Mouse (Mus musculus): ENCODE results near the gene Gm20219. TPM values are rescaled to one million over a fixed set of nuclear protein-coding genes. Genes with fewer than 3 reads are reported as not detected.

Gene Gm20219
- polyA plus RNA-seq, 1 experiment from 2014 or later = 1.8 TPM

GRCm38 (mm10) chr17:56583611-56584256 lies 29.5 kb upstream of the Gm20219 start:
- Histone ChIP-seq H3K4me2 (replicated peaks; ENCODE audit: low read depth, low read length) (peak overlapping the region; percentile 90), H3K9ac (replicated peaks; ENCODE audit: low read length) (peak overlapping the region; percentile 94), H3K27me3 (ENCODE audit: insufficient read depth, low read length) (no peaks in the 10 kb centered on the region), H3K27ac (ENCODE audit: low read length) (peak overlapping the region; percentile 92), H3K9me3 (ENCODE audit: low read length) (no peaks in the 10 kb centered on the region), H3K4me1 (ENCODE audit: insufficient read depth, low read length) (peaks cover 42% of the 10 kb centered on the region), H3K4me3 (ENCODE audit: low read length) (peak overlapping the region; percentile 72), H3K36me3 (ENCODE audit: insufficient read depth, low read length) (peaks cover 38% of the 10 kb centered on the region)
- 1% methylated on average over 31 of the region's 33 CpGs for WGBS
- ATAC-seq (ENCODE audit: low FRiP score, low TSS enrichment) = no peak

- peak overlapping the region; percentile 90 for H3K4me2 ChIP-seq (replicated peaks; ENCODE audit: low read depth, low read length)
- no peaks in the 10 kb centered on the region for H3K9me3 ChIP-seq (ENCODE audit: low read length)
- peak overlapping the region; percentile 72 for H3K4me3 ChIP-seq (ENCODE audit: low read length)
- H3K27ac ChIP-seq (ENCODE audit: low read length) = peak overlapping the region; percentile 92; the same call in 1 of the 2 replicates
- no peaks in the 10 kb centered on the region for H3K27me3 ChIP-seq (ENCODE audit: insufficient read depth, low read length)
- peaks cover 39% of the 10 kb centered on the region for H3K36me3 ChIP-seq (ENCODE audit: insufficient read depth, low read length)
- H3K9ac ChIP-seq (replicated peaks; ENCODE audit: low read length) = peak overlapping the region; percentile 94
- peaks cover 42% of the 10 kb centered on the region for H3K4me1 ChIP-seq (ENCODE audit: insufficient read depth, low read length)
- WGBS = 81% methylated on average over 1 of the region's 1 CpGs
- no peak for ATAC-seq (ENCODE audit: low FRiP score, low TSS enrichment)
Observed at GRCm38 (mm10) chr17:56583071-56583470, 28.9 kb upstream of the Gm20219 start.

GRCm38 (mm10) chr17:56572939-56573338 lies 18.8 kb upstream of the Gm20219 start:
- WGBS = 85% methylated on average over 3 of the region's 3 CpGs
- H3K9ac ChIP-seq (replicated peaks; ENCODE audit: low read length) = no peak overlapping the region
- no peak overlapping the region for H3K27ac ChIP-seq (ENCODE audit: low read length)
- H3K4me2 ChIP-seq (replicated peaks; ENCODE audit: low read depth, low read length) = no peak overlapping the region
- no peaks in the 10 kb centered on the region for H3K27me3 ChIP-seq (ENCODE audit: insufficient read depth, low read length)
- H3K4me3 ChIP-seq (ENCODE audit: low read length) = no peak overlapping the region
- no peak for ATAC-seq (ENCODE audit: low FRiP score, low TSS enrichment)
- H3K4me1 ChIP-seq (ENCODE audit: insufficient read depth, low read length) = no peaks in the 10 kb centered on the region
- H3K36me3 ChIP-seq (ENCODE audit: insufficient read depth, low read length) = peaks cover 72% of the 10 kb centered on the region
- H3K9me3 ChIP-seq (ENCODE audit: low read length) = no peaks in the 10 kb centered on the region

- H3K27me3 ChIP-seq (ENCODE audit: insufficient read depth, low read length) = no peaks in the 10 kb centered on the region
- H3K27ac ChIP-seq (ENCODE audit: low read length) = no peak overlapping the region
- no peak overlapping the region for H3K4me3 ChIP-seq (ENCODE audit: low read length)
- H3K4me1 ChIP-seq (ENCODE audit: insufficient read depth, low read length) = no peaks in the 10 kb centered on the region
- H3K36me3 ChIP-seq (ENCODE audit: insufficient read depth, low read length) = peaks cover 72% of the 10 kb centered on the region
- no peak overlapping the region for H3K9ac ChIP-seq (replicated peaks; ENCODE audit: low read length)
- no peak overlapping the region for H3K4me2 ChIP-seq (replicated peaks; ENCODE audit: low read depth, low read length)
- ATAC-seq (ENCODE audit: low FRiP score, low TSS enrichment) = no peak
- 63% methylated on average over 1 of the region's 1 CpGs for WGBS
- no peaks in the 10 kb centered on the region for H3K9me3 ChIP-seq (ENCODE audit: low read length)
Observed at GRCm38 (mm10) chr17:56572154-56572553, 18.0 kb upstream of the Gm20219 start.

- Histone ChIP-seq H3K4me1 (ENCODE audit: insufficient read depth, low read length) (no peaks in the 10 kb centered on the region), H3K27ac (ENCODE audit: low read length) (no peak overlapping the region), H3K9me3 (ENCODE audit: low read length) (no peaks in the 10 kb centered on the region), H3K4me3 (ENCODE audit: low read length) (no peak overlapping the region), H3K27me3 (ENCODE audit: insufficient read depth, low read length) (no peaks in the 10 kb centered on the region), H3K4me2 (replicated peaks; ENCODE audit: low read depth, low read length) (no peak overlapping the region), H3K36me3 (ENCODE audit: insufficient read depth, low read length) (peaks cover 80% of the 10 kb centered on the region), H3K9ac (replicated peaks; ENCODE audit: low read length) (no peak overlapping the region)
- 81% methylated on average over 4 of the region's 4 CpGs for WGBS
- no peak for ATAC-seq (ENCODE audit: low FRiP score, low TSS enrichment)
Observed at GRCm38 (mm10) chr17:56570287-56570686, 16.1 kb upstream of the Gm20219 start.

- no peak overlapping the region for H3K4me2 ChIP-seq (replicated peaks; ENCODE audit: low read depth, low read length)
- H3K9me3 ChIP-seq (ENCODE audit: low read length) = no peaks in the 10 kb centered on the region
- peaks cover 91% of the 10 kb centered on the region for H3K36me3 ChIP-seq (ENCODE audit: insufficient read depth, low read length)
- WGBS = 96% methylated on average over 4 of the region's 4 CpGs
- H3K4me1 ChIP-seq (ENCODE audit: insufficient read depth, low read length) = no peaks in the 10 kb centered on the region
- no peak overlapping the region for H3K27ac ChIP-seq (ENCODE audit: low read length)
- no peak for ATAC-seq (ENCODE audit: low FRiP score, low TSS enrichment)
- H3K9ac ChIP-seq (replicated peaks; ENCODE audit: low read length) = no peak overlapping the region
- H3K4me3 ChIP-seq (ENCODE audit: low read length) = no peak overlapping the region
- H3K27me3 ChIP-seq (ENCODE audit: insufficient read depth, low read length) = no peaks in the 10 kb centered on the region
Observed at GRCm38 (mm10) chr17:56567370-56567769, 13.2 kb upstream of the Gm20219 start.

- no peak for ATAC-seq (ENCODE audit: low FRiP score, low TSS enrichment)
- Histone ChIP-seq H3K4me3 (ENCODE audit: low read length) (no peak overlapping the region), H3K36me3 (ENCODE audit: insufficient read depth, low read length) (peaks cover 92% of the 10 kb centered on the region), H3K27me3 (ENCODE audit: insufficient read depth, low read length) (no peaks in the 10 kb centered on the region), H3K27ac (ENCODE audit: low read length) (no peak overlapping the region), H3K4me1 (ENCODE audit: insufficient read depth, low read length) (no peaks in the 10 kb centered on the region), H3K4me2 (replicated peaks; ENCODE audit: low read depth, low read length) (no peak overlapping the region), H3K9ac (replicated peaks; ENCODE audit: low read length) (no peak overlapping the region), H3K9me3 (ENCODE audit: low read length) (no peaks in the 10 kb centered on the region)
- 97% methylated on average over 5 of the region's 5 CpGs for WGBS
Observed at GRCm38 (mm10) chr17:56566918-56567317, 12.7 kb upstream of the Gm20219 start.

DNA sequence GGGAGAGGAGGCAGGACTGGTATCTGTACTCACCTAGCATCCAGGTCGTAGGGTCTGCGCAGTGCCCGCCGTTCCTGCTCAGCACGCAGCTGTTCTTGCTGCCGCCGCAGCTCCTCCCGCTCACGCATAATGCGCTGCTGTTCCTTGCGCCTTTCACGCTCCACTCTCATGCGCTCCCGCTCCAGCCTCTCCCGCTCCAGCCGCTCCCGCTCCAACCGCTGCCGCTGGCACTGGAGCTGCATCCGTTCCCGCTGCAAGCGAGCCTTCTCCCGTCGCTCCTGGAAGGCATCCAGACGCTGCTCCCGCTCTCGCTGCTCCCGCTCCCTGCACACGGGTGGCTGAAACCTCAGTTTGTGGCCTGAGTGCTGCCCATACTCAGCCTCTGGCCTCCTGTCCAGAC lies 12.1 kb upstream of the Gm20219 start:
- Histone ChIP-seq H3K4me3 (ENCODE audit: low read length) (no peak overlapping the region), H3K9ac (replicated peaks; ENCODE audit: low read length) (no peak overlapping the region), H3K4me1 (ENCODE audit: insufficient read depth, low read length) (no peaks in the 10 kb centered on the region), H3K36me3 (ENCODE audit: insufficient read depth, low read length) (peaks cover 93% of the 10 kb centered on the region), H3K4me2 (replicated peaks; ENCODE audit: low read depth, low read length) (no peak overlapping the region), H3K9me3 (ENCODE audit: low read length) (no peaks in the 10 kb centered on the region), H3K27ac (ENCODE audit: low read length) (no peak overlapping the region), H3K27me3 (ENCODE audit: insufficient read depth, low read length) (no peaks in the 10 kb centered on the region)
- ATAC-seq (ENCODE audit: low FRiP score, low TSS enrichment) = no peak
- WGBS = 93% methylated on average over 29 of the region's 29 CpGs

- Histone ChIP-seq H3K36me3 (ENCODE audit: insufficient read depth, low read length) (peaks cover 60% of the 10 kb centered on the region), H3K9ac (replicated peaks; ENCODE audit: low read length) (no peak overlapping the region), H3K27me3 (ENCODE audit: insufficient read depth, low read length) (no peaks in the 10 kb centered on the region), H3K9me3 (ENCODE audit: low read length) (no peaks in the 10 kb centered on the region), H3K4me3 (ENCODE audit: low read length) (no peak overlapping the region), H3K4me2 (replicated peaks; ENCODE audit: low read depth, low read length) (no peak overlapping the region), H3K27ac (ENCODE audit: low read length) (no peak overlapping the region), H3K4me1 (ENCODE audit: insufficient read depth, low read length) (no peaks in the 10 kb centered on the region)
- 96% methylated on average over 2 of the region's 2 CpGs for WGBS
- no peak for ATAC-seq (ENCODE audit: low FRiP score, low TSS enrichment)
Observed at GRCm38 (mm10) chr17:56561866-56562265, 7.7 kb upstream of the Gm20219 start.

DNA sequence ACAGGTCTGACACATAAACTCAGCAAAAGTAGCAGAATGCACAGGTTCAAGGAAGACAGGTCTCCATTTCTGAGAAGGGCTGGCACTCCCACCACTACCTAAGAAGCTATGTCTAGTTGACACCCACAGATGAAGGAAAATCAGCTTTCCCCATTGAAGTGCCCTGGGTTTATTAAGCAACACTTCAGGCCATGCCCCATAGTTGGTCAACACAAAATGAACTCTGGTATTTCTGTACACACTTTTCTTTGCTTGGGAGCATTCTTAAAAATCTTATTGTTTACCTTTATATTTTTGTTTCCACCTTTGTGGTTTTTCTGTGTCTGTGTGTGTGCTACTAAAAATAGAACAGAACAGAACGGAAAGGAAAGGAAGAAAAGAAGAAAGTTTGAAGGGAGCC lies 5.9 kb upstream of the Gm20219 start:
- Histone ChIP-seq H3K9ac (replicated peaks; ENCODE audit: low read length) (no peak overlapping the region), H3K36me3 (ENCODE audit: insufficient read depth, low read length) (peaks cover 42% of the 10 kb centered on the region), H3K4me3 (ENCODE audit: low read length) (no peak overlapping the region), H3K4me1 (ENCODE audit: insufficient read depth, low read length) (no peaks in the 10 kb centered on the region), H3K9me3 (ENCODE audit: low read length) (no peaks in the 10 kb centered on the region), H3K27me3 (ENCODE audit: insufficient read depth, low read length) (no peaks in the 10 kb centered on the region), H3K4me2 (replicated peaks; ENCODE audit: low read depth, low read length) (no peak overlapping the region), H3K27ac (ENCODE audit: low read length) (no peak overlapping the region)
- 67% methylated on average over 1 of the region's 1 CpGs for WGBS
- ATAC-seq (ENCODE audit: low FRiP score, low TSS enrichment) = no peak
